Mouse (Mus musculus) layer of hippocampus, postnatal 36 days (tissue): ENCODE results near the gene Otulin. TPM values are rescaled to one million over a fixed set of nuclear protein-coding genes. Genes with fewer than 3 reads are reported as not detected.

Source experiments
- DNase-seq, 2 experiments: peaks; one replicate each; pipeline ENCODE4 v3.0.0; 2022
- total RNA-seq, 2 experiments: library from RNA; stranded (reverse); gene quantifications; 2 replicates each; pipeline ENCODE4 v1.2.3; 2021

The Otulin gene
- 10 to 100 TPM; 18.4 to 19.4 TPM for total RNA-seq

DNA sequence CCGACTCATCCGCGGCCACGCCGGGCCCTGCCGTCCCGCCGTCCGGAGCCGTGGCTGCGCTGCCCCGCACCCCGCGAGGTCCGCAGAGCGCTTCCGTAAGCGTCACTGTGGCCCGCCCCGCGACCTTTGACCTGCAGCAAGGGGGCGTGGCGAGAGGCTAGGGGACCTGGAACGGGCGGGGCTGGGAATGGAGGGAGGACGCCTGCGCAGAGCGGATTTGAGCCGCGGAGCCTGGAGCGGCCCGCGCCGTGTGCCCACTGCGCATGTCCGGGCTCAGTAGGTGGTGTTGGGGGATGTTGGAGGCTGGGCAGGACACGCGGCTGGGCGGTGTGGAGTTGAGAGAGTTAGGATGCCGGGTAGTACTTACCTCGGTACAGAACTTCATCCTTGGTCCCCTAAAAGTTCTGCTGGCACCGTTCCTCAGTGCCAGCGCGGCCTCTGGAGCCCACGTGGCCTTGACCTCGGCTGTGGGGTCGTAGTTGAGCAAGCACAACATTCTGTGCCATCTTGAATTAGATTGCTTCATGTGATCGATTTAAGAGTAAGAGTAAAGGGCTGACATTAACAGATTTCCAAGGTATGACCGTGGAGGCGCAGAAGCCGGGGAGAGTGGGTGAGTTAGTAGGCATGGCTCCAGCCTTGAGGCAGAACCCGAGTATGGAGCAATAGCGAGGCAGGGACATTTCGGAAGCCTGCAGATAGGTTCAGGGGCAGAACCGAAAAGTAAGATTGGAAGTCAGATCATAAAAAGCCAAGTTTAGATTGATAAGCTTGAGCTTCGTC, at the start of gene Otulin:
TSS of gene Otulin (minus strand) at position 93 of the 783 bp plus-strand sequence.
- DNase-seq = peak; percentile 98 to 99

DNA sequence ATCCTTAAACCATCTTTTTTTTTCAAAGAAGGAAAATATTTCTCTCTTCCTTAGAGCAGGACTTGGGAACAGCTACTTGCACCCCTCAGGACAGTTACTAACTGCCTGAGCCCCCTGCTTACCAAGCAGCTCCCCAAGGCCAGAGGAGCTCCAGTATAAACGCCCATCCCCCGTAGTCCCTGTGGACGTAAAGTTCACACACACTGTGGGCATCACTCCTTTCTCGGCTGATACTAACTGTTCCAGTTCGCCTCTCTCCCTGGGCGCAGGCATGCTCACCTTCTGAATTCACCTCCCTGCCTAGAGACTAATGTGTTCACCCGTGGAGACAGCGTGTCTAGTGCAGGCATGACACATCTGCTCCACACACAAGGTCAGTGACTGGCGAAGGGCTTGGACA, 48.0 kb upstream of the Otulin start:
- DNase-seq = no peak

DNA sequence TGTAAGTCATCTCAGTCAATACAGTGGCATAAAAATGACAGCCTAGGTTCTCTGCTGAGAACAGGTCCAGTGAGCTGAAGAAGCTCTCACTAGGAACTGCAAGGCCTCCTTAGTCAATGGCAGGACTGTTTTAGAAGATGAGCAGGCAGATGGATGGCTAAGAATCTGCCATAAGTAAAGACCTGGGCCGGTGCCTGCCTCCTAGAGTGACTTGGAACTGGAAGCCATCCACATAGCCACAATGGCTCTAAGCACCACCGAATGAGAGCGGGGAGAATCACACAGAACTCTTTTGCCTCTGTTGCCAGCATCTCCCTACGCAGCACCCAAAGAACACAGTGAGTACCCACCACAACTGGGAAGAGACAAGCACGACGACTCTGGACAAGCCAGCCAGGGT, 47.3 kb upstream of the Otulin start:
- DNase-seq = no peak

DNA sequence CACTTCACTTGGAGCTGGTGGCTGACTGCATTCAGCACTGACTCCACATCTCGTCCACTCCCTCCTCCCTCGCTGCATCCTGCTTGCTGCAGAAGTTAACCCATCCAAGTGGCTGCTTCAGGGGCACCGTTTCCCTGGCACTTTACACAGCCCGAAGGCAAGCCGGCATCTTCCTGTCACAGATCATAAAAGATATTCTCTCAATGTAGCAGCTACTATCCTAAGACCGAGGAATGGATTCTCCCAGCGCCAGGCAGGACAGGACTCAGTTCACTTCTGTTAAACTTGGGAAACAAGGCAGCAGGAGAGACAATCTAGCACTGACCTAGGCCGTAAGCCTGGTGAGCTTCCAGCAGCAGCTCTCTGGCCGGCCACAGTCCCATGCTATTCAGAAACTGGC, 45.7 kb upstream of the Otulin start:
- DNase-seq = no peak

DNA sequence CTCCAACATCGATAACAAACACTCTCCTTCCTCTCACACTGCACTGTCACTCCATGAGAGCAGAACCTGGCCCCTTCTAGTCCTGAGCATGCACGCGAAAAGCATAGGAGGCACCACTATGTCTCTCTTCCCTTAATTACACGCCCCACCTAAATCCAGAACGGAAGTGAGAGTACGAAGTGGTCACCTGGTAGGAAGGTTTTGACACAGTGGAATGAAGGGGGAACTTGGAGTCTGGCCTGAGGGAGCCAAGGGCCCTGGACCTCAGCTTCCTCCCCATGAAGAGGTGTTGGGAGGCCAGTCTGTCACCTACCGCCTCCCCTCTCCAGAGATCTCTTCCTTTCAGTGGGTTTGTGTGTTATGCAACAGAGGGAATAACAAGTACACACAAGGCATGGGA, 44.6 kb upstream of the Otulin start:
- no peak for DNase-seq

DNA sequence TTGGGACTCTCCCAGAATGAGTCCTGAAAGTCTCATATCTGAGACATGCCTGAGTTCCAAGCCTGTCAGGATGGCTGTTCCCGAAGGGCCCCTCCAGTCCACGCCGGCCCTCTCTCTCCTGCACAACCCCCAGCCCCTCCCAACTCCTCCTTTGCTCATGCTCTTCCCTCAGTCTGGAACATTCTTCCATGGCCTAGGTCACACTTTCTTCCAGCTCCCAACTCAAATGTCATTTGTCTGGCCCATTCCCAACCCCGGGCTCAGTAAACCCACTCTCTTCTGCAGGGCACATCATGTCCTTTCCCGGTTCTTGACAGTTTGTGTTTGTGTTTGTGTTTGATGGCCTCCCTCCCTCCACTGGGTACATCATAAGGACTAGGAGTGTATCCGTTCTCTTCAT, 43.5 kb upstream of the Otulin start:
- no peak for DNase-seq

DNA sequence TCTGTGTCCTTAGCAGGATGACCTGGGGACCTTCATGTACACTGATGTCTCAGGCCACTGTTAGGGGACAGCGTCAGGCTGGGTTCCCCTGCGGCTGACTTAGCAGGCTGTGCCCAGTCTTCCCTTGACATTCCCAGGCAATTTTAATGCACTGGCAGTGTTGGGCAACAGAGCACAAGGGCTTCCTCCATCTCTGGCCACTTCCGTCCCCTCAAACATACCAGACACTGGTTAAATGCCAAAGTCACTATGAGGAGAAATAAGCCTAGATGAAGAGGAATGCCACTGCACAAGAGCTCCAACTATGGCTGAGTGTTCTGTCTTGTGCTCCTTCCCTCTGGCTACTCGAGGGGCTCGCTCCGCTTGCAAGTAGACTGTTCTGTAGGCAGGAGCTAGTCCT, 42.7 kb upstream of the Otulin start:
- no peak for DNase-seq

DNA sequence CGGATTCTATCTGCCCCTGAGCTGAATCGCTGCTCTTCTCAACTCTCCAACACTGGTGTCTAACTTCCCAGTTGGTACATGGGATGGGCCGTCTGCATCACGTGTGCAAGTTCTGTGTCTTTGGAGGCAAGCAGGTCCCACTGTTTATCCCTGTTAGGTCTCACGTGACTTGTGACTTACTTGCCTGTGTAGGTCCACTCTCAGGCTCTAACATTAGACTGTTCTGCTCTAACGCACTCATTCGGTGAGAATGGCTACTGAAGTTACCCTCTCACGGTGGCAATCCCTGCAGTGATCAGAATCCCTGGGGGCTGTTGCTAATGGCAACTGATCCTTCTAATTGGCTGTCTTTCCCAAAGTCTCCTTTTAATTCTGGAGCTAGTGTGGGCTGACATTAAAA, 41.8 kb upstream of the Otulin start:
- no peak for DNase-seq

DNA sequence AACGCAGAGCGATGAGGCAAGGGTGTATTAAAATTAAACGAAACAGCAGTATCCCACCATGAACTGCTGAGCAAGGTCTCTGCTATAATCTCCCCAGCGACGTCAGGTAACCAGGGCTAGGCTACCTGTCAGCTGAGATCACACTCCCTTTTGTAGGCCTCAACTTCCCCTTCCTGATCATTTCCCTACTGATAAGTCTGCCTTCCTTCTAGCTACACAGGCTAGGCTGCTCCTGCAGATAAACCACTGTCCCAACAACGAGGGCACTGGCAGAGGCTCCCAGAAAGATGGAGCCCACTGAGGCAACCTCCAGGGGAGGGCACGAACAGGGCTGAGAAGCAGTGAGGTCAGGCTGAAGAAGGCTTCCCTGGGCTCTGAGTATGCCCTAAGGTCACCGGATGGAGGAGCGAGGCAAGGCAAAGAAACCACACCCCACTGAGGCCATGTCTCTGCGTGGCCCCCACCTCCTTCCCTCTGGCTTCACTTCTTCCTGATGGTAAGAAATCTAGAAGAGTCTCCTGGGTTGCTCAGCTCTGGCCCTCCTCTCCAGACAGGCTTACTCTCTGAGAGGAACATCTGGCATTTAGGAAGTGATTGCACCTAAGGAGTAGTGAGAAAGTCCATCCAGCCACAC, 41.2 kb upstream of the Otulin start:
- DNase-seq = no peak

DNA sequence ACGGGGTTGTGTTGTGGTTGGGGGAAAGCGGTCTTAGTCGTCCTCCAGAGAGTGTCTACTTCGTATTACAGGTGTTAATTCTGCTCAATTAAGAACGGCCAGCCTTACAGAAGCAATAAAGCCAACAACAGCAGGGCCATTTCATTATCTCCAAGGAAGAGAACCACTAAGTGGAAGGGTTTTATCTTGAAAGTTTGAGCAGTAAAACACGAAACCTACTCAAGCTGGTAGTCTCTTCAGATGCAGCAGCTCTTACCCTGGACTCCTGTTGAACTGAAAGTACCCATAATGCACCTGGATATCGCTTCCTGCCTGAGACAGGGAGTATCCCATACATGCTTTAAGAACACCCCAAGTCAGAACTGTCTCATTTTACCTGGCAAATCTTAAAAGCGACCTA, 40.2 kb upstream of the Otulin start:
- no peak for DNase-seq

DNA sequence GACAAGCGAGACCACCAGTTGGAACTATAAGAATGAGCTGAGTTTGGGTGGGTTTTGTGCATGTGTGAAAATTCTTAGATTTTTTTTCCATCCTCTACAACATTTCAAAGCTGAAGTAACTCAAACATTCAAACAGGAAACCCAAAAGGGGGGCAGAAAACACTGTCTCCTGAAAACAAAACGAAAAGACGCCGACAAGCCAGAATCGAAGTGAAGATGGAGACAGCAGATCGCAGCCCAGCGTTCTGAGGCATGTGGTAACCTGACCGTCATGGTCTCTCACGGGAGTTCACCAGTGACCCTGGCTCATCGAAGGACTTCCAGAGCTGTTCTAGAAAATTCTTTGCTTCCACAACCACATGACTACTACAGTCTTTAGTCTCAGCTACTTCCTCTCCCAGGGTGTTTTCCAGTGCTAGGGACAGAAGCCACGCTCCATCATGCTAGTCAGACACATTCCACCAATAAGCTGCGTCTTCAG, 39.5 kb upstream of the Otulin start:
- DNase-seq = no peak

DNA sequence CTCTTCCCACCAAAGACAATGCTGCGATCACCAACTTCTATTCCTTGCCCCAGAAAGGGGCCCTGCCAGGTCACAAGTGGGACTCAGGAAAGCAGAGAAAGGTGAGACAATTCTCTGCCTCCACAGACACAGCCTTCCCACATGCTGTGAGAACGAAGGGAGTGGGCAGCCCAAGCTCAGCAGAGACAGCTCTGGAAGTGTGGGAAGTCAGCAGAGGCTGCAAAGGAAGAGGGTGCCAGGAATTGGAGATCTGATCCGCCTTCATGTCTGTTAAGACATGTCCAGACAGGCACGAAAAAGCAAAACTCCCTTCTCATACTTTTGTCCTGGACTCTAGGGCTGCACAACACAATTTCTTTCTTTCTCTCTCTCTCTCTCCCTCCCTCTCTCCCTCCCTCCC, 38.8 kb upstream of the Otulin start:
- no peak for DNase-seq

DNA sequence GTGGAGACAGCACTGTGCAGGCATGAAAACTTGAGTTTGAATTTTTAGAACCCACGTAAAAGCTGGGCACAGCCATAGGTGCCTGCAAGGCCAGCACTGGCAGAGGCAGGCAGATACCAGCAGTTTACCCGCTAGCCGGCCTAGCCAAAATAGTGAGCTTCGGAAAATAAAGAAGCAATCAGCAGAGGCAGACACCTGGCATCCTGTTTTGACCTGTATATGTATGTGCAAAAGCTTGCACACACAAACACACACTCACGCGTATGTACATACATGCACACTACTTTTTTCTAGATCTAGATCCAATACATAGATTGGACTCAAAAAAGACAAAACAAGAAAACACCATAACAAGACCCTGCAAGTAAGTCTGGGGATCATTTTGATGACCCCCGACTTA, 38.1 kb upstream of the Otulin start:
- no peak for DNase-seq

DNA sequence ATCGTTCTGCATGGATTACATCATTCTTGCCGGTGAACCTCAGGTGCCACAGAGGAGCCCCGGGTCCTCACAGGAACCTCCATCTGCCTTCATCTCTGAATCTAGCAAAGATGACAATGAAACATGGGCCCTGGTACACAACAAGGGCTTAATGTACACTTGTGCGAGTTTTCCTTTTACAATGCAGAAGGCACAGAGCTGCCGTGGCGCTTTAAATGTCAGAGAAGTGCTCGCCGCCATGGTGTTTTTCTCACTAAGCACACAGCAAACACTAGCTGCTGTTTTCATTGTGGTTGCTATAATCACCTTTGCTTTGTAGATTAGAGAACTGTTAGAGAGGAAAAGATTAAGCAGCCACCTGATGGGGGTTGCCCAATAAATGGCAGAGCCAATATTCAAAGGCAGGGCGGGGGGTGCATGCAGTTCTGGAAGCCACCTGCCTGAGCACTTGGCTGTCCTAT, 37.5 kb upstream of the Otulin start:
- no peak for DNase-seq

DNA sequence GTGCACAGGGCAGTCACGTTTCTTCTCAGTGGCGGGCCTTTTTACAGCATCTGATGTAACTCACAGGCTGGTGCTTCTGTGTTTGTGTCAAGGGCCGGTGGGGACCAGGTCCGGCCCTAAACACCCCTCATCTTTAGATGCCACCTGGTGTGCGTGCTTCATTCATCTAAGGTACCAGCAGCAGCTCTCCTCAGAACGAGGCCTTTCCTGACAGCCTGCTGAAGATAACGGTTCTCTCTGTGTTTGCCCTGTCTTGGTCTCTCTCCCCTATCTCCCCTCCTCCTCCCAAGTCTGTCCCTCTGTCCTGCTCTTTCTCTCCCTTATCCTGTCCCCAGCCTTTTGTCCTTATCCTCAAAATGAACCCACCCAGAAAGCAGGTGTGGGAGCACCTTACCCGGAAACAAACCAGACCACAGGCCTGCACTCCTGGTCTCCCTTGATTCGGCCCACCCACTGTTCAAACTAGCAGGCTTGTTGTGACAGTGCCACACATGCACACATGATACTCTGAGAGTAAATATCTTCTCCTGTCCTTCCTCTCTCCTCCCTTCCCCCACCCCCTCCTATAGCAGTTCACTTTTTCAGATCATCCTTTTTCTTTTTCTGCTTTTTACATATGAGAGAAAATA, 36.5 kb upstream of the Otulin start:
- no peak for DNase-seq

DNA sequence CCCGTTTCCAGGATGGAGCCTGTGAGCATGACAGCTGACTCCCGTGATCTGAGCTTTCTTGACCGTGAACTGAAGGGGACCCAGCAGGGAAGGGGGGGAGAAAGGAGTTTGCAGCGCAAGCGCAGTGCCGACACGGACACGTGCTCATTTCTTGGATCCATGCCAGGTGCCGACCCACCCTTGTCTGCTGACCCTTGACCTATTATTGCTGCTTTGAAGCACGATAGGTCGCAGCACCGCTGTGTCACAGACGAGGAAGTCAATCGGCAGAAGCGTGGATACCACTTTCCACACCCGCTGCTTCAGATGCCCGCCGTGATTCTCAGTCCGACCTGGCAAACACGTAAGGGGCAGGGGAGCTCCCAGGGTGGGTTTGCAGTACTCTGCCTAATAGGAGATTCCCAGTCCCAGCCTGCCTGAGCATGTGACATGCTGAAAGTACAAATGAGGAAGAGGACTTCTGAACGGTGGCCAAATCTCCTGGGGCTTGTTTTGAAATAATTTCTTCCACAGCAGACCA, 35.0 kb upstream of the Otulin start:
- DNase-seq = no peak

DNA sequence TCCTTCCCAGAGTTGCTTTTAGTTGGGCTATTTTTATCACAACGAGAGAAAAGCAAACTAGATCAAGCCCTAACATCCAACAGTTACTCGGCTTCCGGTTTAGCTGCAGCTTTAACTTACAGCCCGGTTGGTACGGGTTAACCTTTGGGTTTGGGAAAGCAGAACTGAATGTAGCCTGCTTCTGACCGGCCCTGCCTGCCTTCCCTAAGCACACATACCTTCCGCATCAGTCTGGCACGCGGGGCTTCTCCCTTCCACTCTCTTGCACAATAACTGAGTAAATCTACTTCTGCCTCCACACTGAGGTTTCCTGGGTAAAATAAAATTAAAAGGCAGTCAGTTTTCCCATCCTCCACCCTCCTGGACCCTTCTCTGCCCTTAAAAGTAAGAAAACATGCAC, 33.6 kb upstream of the Otulin start:
- no peak for DNase-seq

DNA sequence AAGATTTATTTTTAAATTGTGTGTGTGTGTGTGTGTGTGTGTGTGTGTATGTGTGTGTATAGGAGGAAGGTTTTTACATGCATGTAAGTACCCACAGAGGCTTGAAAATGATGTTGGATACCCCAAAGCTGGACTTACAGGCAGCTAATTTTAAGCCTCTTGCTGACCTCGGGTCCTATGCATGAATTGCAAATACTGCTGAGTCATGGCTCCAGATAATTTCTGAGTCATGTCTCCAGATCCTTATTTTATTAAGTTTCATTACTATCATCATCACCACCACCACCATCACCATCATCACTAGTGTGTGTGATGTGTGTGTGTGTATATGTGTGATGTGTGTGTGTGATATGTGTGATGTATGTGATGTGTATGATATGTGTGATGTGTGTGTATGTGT, 32.2 kb upstream of the Otulin start:
- DNase-seq = no peak

DNA sequence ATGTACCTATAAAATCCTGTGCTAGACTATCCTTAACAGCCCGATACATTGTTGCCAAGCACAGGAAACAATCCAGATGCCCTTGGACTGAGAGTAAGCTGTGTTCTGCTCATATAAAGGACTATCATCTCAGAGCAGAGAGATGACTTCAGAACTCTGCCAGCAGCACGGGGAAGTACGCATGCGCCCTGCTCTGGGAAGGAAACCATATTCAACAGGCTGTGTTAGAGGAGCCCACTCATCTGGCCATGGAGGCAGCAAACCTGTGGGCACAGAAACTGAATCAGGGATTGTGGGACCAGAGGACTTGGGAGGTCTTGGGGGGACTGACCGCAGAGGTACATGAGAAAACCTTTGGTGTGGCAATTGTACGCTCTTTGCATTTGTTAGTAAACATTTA, 31.2 kb upstream of the Otulin start:
- no peak for DNase-seq

DNA sequence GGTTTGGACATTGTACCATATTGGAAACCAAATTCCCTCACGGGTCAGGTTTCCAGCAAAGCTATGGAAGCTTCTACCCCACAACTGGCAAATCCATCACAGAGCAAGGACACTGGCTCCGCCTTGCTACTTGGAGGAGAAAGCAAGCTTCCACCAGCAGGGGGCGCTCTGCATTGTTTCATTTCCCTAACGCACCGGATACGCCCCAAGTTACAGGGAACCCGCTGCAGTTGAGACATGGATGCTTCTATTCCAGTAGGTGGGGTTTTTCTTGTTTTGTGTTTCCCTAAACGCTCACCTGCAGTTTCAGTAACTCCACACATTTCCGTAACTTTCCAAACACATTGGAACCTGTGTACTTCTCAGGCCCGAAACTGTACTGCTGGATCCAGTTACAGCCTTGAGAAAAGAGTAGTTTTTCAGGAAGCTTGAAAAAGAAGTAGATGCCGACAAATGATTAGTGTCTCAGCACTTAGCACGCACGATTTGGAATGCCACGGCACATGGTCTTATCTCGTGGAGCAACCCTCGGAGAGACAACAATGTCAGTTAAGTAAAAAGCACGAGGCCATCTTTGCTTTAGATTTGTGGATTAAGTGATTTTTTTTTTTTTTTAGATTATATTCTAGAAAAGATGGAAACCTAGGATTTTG, 29.2 kb upstream of the Otulin start:
- peak; percentile 84 to 88 for DNase-seq

DNA sequence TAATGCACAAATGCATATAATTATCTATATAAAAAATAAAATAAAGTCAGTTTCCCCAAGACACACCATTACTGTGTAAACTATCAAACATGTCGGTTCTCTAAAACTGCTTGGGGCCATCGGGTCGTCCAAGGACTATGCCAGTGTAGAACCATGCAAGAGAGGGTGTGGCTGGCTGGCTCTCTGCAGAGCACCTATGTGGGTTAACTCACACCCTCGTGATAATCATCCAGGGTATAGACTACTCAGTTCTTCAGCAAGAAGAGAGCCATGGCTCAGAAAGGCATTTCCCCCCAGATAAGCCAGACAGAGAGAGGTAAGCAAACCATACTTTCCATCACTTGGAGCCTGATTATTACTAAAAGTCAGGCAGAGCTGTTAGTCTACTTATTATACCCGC, 28.6 kb upstream of the Otulin start:
- no peak for DNase-seq

DNA sequence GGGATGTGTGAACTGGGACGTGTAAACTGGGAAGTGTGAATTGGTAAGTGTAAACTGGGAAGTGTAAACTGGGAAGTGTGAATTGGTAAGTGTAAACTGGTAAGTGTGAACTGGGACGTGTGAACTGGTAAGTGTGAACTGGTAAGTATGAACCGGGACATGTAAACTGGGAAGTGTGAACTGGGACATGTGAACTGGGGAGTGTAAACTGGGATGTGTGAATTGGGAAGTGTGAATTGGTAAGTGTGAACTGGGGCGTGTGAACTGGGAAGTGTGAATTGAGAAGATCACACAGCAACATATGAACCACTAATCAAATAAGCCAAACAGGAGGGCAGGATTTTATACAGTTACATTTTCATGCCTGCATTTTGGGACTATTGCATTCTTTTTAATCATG, 27.9 kb upstream of the Otulin start:
- DNase-seq = no peak

DNA sequence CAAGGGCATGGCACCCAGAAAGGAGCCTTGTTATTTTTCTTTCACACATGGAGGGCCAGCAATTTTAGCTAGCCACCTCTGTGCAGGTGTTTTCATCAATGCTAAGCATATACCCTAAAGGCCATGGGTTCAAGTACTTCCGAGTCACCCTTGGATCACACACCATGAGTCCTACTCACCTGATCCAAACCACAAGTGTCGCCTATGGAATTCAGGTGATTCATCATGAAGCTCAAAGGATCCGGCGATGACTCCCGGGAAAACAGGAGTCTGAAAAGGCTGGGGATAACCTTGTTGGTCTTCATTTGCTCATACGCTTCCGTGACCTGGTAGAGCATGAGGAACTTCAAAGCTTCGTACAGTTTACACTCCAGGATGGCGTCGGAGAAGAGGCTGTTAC, 27.4 kb upstream of the Otulin start:
- DNase-seq = no peak
